Mouse (Mus musculus): ENCODE results near the gene Zc3h7b.
"Not testable (repeated sequence)": the region's sequence is repeated elsewhere in the genome, so short reads cannot be mapped to it uniquely, and the experiment has no call there.

Gene Zc3h7b

GRCm38 (mm10) chr15:81744992-81745600 is at the start of gene Zc3h7b, which contains the start of gene Rangap1:
TSS of gene Zc3h7b (plus strand) at chr15:81745057.
TSS of gene Rangap1 (minus strand) at chr15:81745530.
- peak; percentile 88 for DNase-seq

- DNase-seq, result no peak
Observed at GRCm38 (mm10) chr15:81697175-81697574, 47.7 kb upstream of the Zc3h7b start, which contains the start of gene Chadl. TSS of gene Chadl (minus strand) at chr15:81697287.

GRCm38 (mm10) chr15:81697847-81698246 is 47.0 kb upstream of the Zc3h7b start:
- peak; percentile 44 for DNase-seq

GRCm38 (mm10) chr15:81698532-81698931 is 46.3 kb upstream of the Zc3h7b start:
- DNase-seq, result no peak

- no peak for DNase-seq
Observed at GRCm38 (mm10) chr15:81700161-81700560, 44.7 kb upstream of the Zc3h7b start.

- DNase-seq, result peak; percentile 53
Observed at GRCm38 (mm10) chr15:81700601-81701000, 44.3 kb upstream of the Zc3h7b start.

GRCm38 (mm10) chr15:81701350-81701749 is 43.5 kb upstream of the Zc3h7b start:
- DNase-seq, result not testable (repeated sequence)

GRCm38 (mm10) chr15:81702306-81703093 is 42.4 kb upstream of the Zc3h7b start:
- no peak for DNase-seq

GRCm38 (mm10) chr15:81703094-81703489 is 41.8 kb upstream of the Zc3h7b start:
- DNase-seq, result no peak

GRCm38 (mm10) chr15:81708991-81709390 is 35.9 kb upstream of the Zc3h7b start:
- no peak for DNase-seq

- DNase-seq, result no peak
Observed at GRCm38 (mm10) chr15:81709686-81710085, 35.2 kb upstream of the Zc3h7b start.

- DNase-seq, result no peak
Observed at GRCm38 (mm10) chr15:81710801-81711200, 34.1 kb upstream of the Zc3h7b start.

- DNase-seq, result no peak
Observed at GRCm38 (mm10) chr15:81713742-81714141, 31.1 kb upstream of the Zc3h7b start.

GRCm38 (mm10) chr15:81718336-81719138 is 26.3 kb upstream of the Zc3h7b start:
- DNase-seq, result no peak

GRCm38 (mm10) chr15:81719139-81719531 is 25.7 kb upstream of the Zc3h7b start:
- DNase-seq, result no peak

GRCm38 (mm10) chr15:81722361-81722760 is 22.5 kb upstream of the Zc3h7b start:
- DNase-seq, result no peak

GRCm38 (mm10) chr15:81723653-81724052 is 21.2 kb upstream of the Zc3h7b start:
- no peak for DNase-seq

- DNase-seq, result no peak
Observed at GRCm38 (mm10) chr15:81725965-81726364, 18.9 kb upstream of the Zc3h7b start.

- peak; percentile 56 for DNase-seq
Observed at GRCm38 (mm10) chr15:81729241-81729791, 15.5 kb upstream of the Zc3h7b start.

GRCm38 (mm10) chr15:81729792-81730635 is 14.8 kb upstream of the Zc3h7b start:
- peak; percentile 98 for DNase-seq

- no peak for DNase-seq
Observed at GRCm38 (mm10) chr15:81735075-81735474, 9.8 kb upstream of the Zc3h7b start.

GRCm38 (mm10) chr15:81739296-81739695 is 5.6 kb upstream of the Zc3h7b start:
- no peak for DNase-seq
